Mouse (Mus musculus) liver, embryonic 11.5 days (tissue): ENCODE measurements at regions not wholly inside any gene's neighbourhood (a gene's known extent, or its start where the extent isn't known, plus 50 kb on each side); places are given as distances from the start of the nearest gene placed in this dataset.

ENCODE experiments used
- ATAC-seq: fragments of 200-750 bp; cut with Nextera tagmentation; replicated peaks from 2 replicates; pipeline ENCODE4 v1.8.0; 2017; ENCODE audit warnings: moderate number of reproducible peaks, mild to moderate bottlenecking, moderate TSS enrichment, moderate library complexity; ENCODE audit not compliant: low FRiP score
- DNase-seq: peaks from one replicate; pipeline ENCODE4 v3.0.0-alpha.2; 2017; ENCODE audit warnings: low spot score
- H3K27ac ChIP-seq: fragments of 300-500 bp; sonication (generic); 2 replicates; pipeline ENCODE4 v1.5.1; 2014; ENCODE audit warnings: mild to moderate bottlenecking, low read depth, low read length, control low read depth
- H3K27me3 ChIP-seq: fragments of 300-500 bp; sonication (generic); replicated peaks from 2 replicates; pipeline ENCODE4 v1.6.1; 2014; ENCODE audit warnings: low read length, mixed read lengths; ENCODE audit not compliant: control insufficient read depth, insufficient read depth
- H3K36me3 ChIP-seq: fragments of 300-500 bp; sonication (generic); 2 replicates; pipeline ENCODE4 v1.6.1; 2014; ENCODE audit warnings: mild to moderate bottlenecking, low read length, moderate library complexity, mixed read lengths; ENCODE audit not compliant: control insufficient read depth, insufficient read depth
- H3K4me1 ChIP-seq: fragments of 300-500 bp; sonication (generic); replicated peaks from 2 replicates; pipeline ENCODE4 v1.6.1; 2014; ENCODE audit warnings: low read length, mixed read lengths; ENCODE audit not compliant: control insufficient read depth, insufficient read depth
- H3K4me2 ChIP-seq: fragments of 300-500 bp; sonication (generic); 2 replicates; pipeline ENCODE4 v1.6.1; 2014; ENCODE audit warnings: mild to moderate bottlenecking, control low read depth, moderate library complexity
- H3K4me3 ChIP-seq: fragments of 300-500 bp; sonication (generic); 2 replicates; pipeline ENCODE4 v1.5.1; 2014; ENCODE audit warnings: low read depth, low read length, control low read depth
- H3K9ac ChIP-seq: fragments of 300-500 bp; sonication (generic); 2 replicates; pipeline ENCODE4 v1.6.1; 2014; ENCODE audit warnings: low read depth, low read length, control low read depth
- H3K9me3 ChIP-seq: fragments of 300-500 bp; sonication (generic); 2 replicates; pipeline ENCODE4 v1.6.1; 2016; ENCODE audit warnings: low read length, inconsistent platforms, mixed read lengths; ENCODE audit not compliant: control insufficient read depth
- whole genome bisulfite sequencing: fragments of 180-500 bp; shearing (Covaris S2); extraction: QIAGEN DNeasy Blood & Tissue Kit; methylation state at CpG from one replicate; pipeline ENCODE4 v1.1.7; 2014; 5-methylcytosine and 5-hydroxymethylcytosine counted together

DNA sequence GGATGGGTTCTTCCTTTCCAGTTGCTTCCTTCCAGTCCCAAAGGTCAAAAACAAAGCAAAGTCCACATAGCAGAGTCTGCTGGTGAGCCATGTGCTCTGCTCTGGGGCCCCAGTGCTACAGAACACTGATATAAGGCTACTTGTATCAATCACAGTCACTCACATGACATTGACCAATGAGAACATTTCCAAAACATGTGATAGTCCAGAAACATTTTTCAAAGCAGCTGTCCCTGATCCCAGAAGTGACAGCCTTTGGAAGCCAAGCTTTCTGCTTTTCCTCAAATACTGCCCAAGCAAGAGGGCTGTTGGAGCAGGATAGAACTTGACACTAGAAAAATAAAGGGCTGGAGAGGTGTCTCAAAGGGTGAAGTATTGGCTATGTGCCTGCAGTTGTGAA, 106.5 kb upstream of the Tgfbr2 start:
- Histone ChIP-seq H3K27me3 (no peaks in the 10 kb centered on the region), H3K9me3 (no peaks in the 10 kb centered on the region), H3K27ac (no peak overlapping the region), H3K9ac (no peak overlapping the region), H3K4me1 (no peaks in the 10 kb centered on the region), H3K36me3 (no peaks in the 10 kb centered on the region), H3K4me2 (no peak overlapping the region), H3K4me3 (no peak overlapping the region)
- ATAC-seq (no peak), DNase-seq (no peak)

DNA sequence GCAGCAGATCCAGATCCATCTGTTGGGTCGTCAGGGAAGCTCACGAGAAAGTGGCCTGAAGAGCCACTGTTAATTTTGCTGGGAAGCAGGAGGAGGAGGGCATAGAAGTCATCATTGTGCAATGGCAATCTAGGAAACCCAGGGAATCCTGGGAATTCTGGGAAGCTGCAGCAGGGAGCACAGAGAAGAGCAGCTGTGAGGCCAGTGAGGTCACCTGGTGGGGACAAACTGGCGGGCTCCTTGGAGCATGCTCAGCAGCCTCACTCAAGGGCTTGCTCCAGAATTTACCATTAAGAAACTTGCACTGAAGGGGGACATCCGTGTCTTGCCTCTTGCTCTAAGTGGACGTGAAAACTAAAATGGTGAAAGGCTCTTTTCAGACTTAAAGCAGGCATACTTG, 105.0 kb upstream of the Tgfbr2 start:
- Histone ChIP-seq H3K27me3 (no peaks in the 10 kb centered on the region), H3K4me2 (no peak overlapping the region), H3K4me3 (no peak overlapping the region), H3K9ac (no peak overlapping the region), H3K9me3 (no peaks in the 10 kb centered on the region), H3K27ac (no peak overlapping the region), H3K36me3 (no peaks in the 10 kb centered on the region), H3K4me1 (no peaks in the 10 kb centered on the region)
- no peak for ATAC-seq
- DNase-seq: no peak
- WGBS: 87% methylated on average over 5 of the region's 5 CpGs

DNA sequence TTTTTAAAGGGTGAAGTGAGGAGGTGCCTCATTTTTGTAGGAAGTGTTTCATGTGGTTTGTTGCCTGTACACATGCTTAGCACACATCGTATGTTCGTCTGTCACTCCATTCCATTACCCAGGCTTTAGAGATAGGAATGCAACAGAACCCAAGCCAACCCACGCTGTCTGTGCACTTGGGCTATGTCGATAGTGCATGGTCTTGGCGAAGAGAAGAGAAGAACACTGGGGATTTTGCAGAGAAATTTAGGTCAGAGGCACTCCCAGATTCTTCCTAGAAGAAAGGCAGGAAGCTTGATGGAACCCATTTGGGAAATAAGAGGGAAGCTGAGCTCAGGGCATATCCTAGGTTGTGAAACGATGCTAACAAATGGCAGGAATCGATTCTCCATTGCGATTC, 103.7 kb upstream of the Tgfbr2 start:
- ATAC-seq (no peak), DNase-seq (no peak)
- no peak overlapping the region for H3K4me2 ChIP-seq
- 83% methylated on average over 8 of the region's 8 CpGs for WGBS
- H3K36me3 ChIP-seq: no peaks in the 10 kb centered on the region
- no peak overlapping the region for H3K4me3 ChIP-seq
- no peak overlapping the region for H3K9ac ChIP-seq
- H3K27me3 ChIP-seq: no peaks in the 10 kb centered on the region
- no peaks in the 10 kb centered on the region for H3K9me3 ChIP-seq
- H3K27ac ChIP-seq: no peak overlapping the region
- no peaks in the 10 kb centered on the region for H3K4me1 ChIP-seq

DNA sequence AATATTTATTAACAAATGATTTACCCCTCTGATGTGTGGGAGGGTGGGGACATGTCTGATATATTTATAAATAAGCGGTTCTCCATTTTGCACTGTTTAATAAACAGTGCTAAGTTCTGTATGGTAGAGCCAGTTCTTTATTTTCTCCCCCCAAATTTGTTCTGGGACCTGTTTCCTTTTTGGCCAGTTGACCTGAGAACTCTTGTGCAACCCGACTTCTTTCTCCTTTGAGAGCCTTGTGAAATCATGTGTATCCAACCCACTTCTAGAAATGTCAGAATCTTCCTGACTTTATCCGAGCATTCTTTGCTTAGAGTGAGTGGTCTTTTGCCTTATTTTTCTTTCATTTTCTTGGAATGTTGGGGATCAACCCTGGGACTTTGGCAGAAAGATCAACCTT, 102.6 kb upstream of the Tgfbr2 start:
- DNase-seq (no peak), ATAC-seq (no peak)
- Histone ChIP-seq H3K27ac (no peak overlapping the region), H3K36me3 (no peaks in the 10 kb centered on the region), H3K4me1 (no peaks in the 10 kb centered on the region), H3K9me3 (no peaks in the 10 kb centered on the region), H3K27me3 (no peaks in the 10 kb centered on the region), H3K9ac (no peak overlapping the region), H3K4me3 (no peak overlapping the region), H3K4me2 (no peak overlapping the region)
- WGBS: 72% methylated on average over 3 of the region's 3 CpGs

GRCm38 (mm10) chr9:116276141-116276540, 101.0 kb upstream of the Tgfbr2 start:
- Histone ChIP-seq H3K27ac (no peak overlapping the region), H3K9me3 (no peaks in the 10 kb centered on the region), H3K36me3 (no peaks in the 10 kb centered on the region), H3K4me2 (no peak overlapping the region), H3K4me1 (no peaks in the 10 kb centered on the region), H3K4me3 (no peak overlapping the region), H3K9ac (no peak overlapping the region), H3K27me3 (no peaks in the 10 kb centered on the region)
- WGBS: 81% methylated on average over 2 of the region's 2 CpGs
- ATAC-seq (no peak), DNase-seq (no peak)

- H3K4me3 ChIP-seq: no peak overlapping the region
- ATAC-seq: no peak
- no peaks in the 10 kb centered on the region for H3K9me3 ChIP-seq
- 80% methylated on average over 2 of the region's 2 CpGs for WGBS
- no peaks in the 10 kb centered on the region for H3K4me1 ChIP-seq
- no peak for DNase-seq
- no peaks in the 10 kb centered on the region for H3K36me3 ChIP-seq
- no peaks in the 10 kb centered on the region for H3K27me3 ChIP-seq
- no peak overlapping the region for H3K27ac ChIP-seq
- no peak overlapping the region for H3K9ac ChIP-seq
- H3K4me2 ChIP-seq: no peak overlapping the region
Observed at GRCm38 (mm10) chr9:116272446-116272845, 97.3 kb upstream of the Tgfbr2 start.

DNA sequence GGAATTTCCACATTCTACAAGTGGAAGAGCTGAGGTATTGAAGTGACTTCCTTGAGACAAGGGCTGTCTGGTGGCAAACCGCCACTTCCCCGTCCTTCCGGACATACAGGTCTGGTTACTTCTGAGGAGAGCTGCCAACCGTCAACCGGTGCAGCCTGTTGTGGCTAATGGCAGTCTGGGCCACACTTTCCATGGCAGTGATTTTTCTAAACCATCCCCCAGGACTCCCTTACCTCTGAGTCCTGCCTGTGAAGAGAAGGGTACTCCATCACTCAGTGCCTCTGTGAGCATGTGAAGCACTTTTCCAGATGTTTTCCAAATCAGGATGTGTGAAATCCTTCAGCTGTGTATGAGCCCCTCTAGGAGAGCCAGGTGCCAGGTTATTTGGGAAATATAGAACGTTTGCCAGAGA, 95.3 kb upstream of the Tgfbr2 start:
- Histone ChIP-seq H3K27me3 (no peaks in the 10 kb centered on the region), H3K4me1 (no peaks in the 10 kb centered on the region), H3K4me2 (no peak overlapping the region), H3K4me3 (no peak overlapping the region), H3K36me3 (no peaks in the 10 kb centered on the region), H3K9me3 (no peaks in the 10 kb centered on the region), H3K27ac (no peak overlapping the region), H3K9ac (no peak overlapping the region)
- DNase-seq (no peak), ATAC-seq (no peak)
- WGBS: 56% methylated on average over 6 of the region's 6 CpGs

DNA sequence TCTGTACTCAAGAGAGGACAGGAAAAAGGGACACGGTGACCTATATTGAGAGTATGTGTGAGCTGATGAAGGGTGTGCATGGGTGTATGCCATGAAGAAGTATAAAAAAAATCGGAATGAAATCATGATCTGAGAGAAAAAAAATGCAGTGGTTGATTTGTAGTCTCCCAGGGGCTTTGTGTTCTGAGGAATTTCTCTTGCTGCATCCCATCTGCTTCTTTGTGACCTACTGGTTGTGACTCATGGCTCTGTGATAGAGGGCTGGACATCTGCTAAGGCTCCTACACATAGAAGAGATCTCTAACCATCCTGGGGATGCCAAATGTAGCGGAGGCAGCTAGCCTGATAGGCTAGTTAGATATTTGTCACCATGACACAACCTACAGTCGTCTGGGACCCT, 92.3 kb upstream of the Tgfbr2 start:
- DNase-seq (no peak), ATAC-seq (no peak)
- H3K36me3 ChIP-seq: no peaks in the 10 kb centered on the region
- H3K4me1 ChIP-seq: no peaks in the 10 kb centered on the region
- no peak overlapping the region for H3K4me3 ChIP-seq
- H3K9me3 ChIP-seq: no peaks in the 10 kb centered on the region
- no peak overlapping the region for H3K27ac ChIP-seq
- H3K27me3 ChIP-seq: no peaks in the 10 kb centered on the region
- WGBS: 69% methylated on average over 4 of the region's 4 CpGs
- H3K9ac ChIP-seq: no peak overlapping the region
- no peak overlapping the region for H3K4me2 ChIP-seq

DNA sequence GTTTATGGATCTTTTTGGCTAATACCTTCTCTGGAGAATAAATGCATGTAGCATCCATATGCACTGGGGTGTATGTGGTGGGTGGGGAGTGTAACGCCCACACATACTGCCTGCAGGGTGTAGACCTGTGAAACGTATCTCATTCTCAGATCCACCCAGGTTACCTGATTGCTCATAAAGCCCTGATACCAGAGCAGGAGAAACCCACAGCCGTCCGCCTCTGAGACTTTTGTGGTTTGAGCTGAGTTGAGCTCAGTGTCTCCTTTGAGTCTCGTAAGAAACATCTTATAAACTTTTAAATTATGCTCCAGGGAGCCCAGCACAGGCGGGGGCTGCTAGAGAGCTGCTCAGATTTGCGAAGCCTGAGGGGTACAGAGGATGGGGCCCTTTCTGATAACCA, 88.7 kb upstream of the Tgfbr2 start:
- no peak for DNase-seq
- 73% methylated on average over 7 of the region's 7 CpGs for WGBS
- Histone ChIP-seq H3K9me3 (no peaks in the 10 kb centered on the region), H3K27me3 (no peaks in the 10 kb centered on the region), H3K36me3 (no peaks in the 10 kb centered on the region), H3K4me3 (no peak overlapping the region), H3K27ac (no peak overlapping the region), H3K4me1 (no peaks in the 10 kb centered on the region), H3K9ac (no peak overlapping the region), H3K4me2 (no peak overlapping the region)
- ATAC-seq: no peak
